Mouse (Mus musculus) hematopoietic multipotent progenitor cell, adult 10-12 weeks (in vitro differentiated cells): ENCODE results near the gene Rnf187. TPM values are rescaled to one million over a fixed set of nuclear protein-coding genes. Genes with fewer than 3 reads are reported as not detected.

Source experiments
- polyA plus RNA-seq: library from polyadenylated mRNA; stranded (reverse); fragments of >175 nt; gene quantifications from 2 replicates; pipeline ENCODE4 v1.2.3, GENCODE M21; 2012; ENCODE audit warnings: low replicate concordance

The Rnf187 gene
- polyA plus RNA-seq = 234 and 380 TPM in 2 replicates

GRCm38 (mm10) chr11:58938322-58939087 is at the start of gene Rnf187:
TSS of gene Rnf187 (minus strand) at chr11:58938916.

GRCm38 (mm10) chr11:58978027-58978705 is 39.5 kb upstream of the Rnf187 start, which contains the start of gene Trim11:
TSS of gene Trim11 (plus strand) at chr11:58978093.

GRCm38 (mm10) chr11:58954420-58955142 is 15.9 kb upstream of the Rnf187 start, which contains the start of the genes Hist3h2a and Trim17:
TSS of gene Hist3h2a (plus strand) at chr11:58954685.
TSS of gene Trim17 (plus strand) at chr11:58954685.

GRCm38 (mm10) chr11:58948542-58949479 is 10.1 kb upstream of the Rnf187 start, which contains the start of gene Hist3h2ba:
TSS of gene Hist3h2ba (plus strand) at chr11:58948920.

GRCm38 (mm10) chr11:58917745-58918366 is 20.9 kb downstream of the Rnf187 start, which contains the start of gene Btnl10:
TSS of gene Btnl10 (plus strand) at chr11:58917908.

GRCm38 (mm10) chr11:58903511-58904409 is 35.0 kb downstream of the Rnf187 start, which contains the start of gene Zfp39:
TSS of gene Zfp39 (minus strand) at chr11:58904225.

Other genes with a start within 250 kb of the Rnf187 start
- not detected in 2 replicates for gene Olfr319, start 239.8 kb downstream of the Rnf187 start, polyA plus RNA-seq
- not detected in 2 replicates for gene Olfr318, start 214.9 kb downstream of the Rnf187 start, polyA plus RNA-seq
- gene Olfr317, start 199.7 kb downstream of the Rnf187 start, polyA plus RNA-seq = not detected in 2 replicates
- 0.12 TPM in 1 of 2 replicates, not detected in the other for gene Olfr316, start 186.2 kb downstream of the Rnf187 start, polyA plus RNA-seq
- not detected in 2 replicates for gene Olfr315, start 165.7 kb downstream of the Rnf187 start, polyA plus RNA-seq
- not detected in 2 replicates for gene Olfr314, start 156.0 kb downstream of the Rnf187 start, polyA plus RNA-seq
- gene Fam183b, start 137.0 kb downstream of the Rnf187 start, polyA plus RNA-seq = not detected in 2 replicates
- not detected in 2 replicates for gene Olfr313, start 123.9 kb downstream of the Rnf187 start, polyA plus RNA-seq
- not detected in 2 replicates for gene Olfr312, start 109.7 kb downstream of the Rnf187 start, polyA plus RNA-seq
- not detected in 2 replicates for gene Olfr311, start 99.7 kb downstream of the Rnf187 start, polyA plus RNA-seq
- 0.66 and 2.4 TPM in 2 replicates for gene Gm12258, start 91.8 kb downstream of the Rnf187 start, polyA plus RNA-seq
- 0.34 and 0.92 TPM in 2 replicates for gene 2810021J22Rik, start 71.7 kb downstream of the Rnf187 start, polyA plus RNA-seq
- 0.98 and 1.1 TPM in 2 replicates for gene Zfp39, start 34.7 kb downstream of the Rnf187 start, polyA plus RNA-seq
- 0.17 and 21.0 TPM in 2 replicates for gene Btnl10, start 21.0 kb downstream of the Rnf187 start, polyA plus RNA-seq
- gene Hist3h2ba, start 10.0 kb upstream of the Rnf187 start, polyA plus RNA-seq = 9.7 and 14.2 TPM in 2 replicates
- 23.0 TPM in 1 of 2 replicates, not detected in the other for gene Hist3h2a, start 15.8 kb upstream of the Rnf187 start, polyA plus RNA-seq
- gene Trim17, start 15.8 kb upstream of the Rnf187 start, polyA plus RNA-seq = 0.25 and 8.9 TPM in 2 replicates
- 82.2 and 147 TPM in 2 replicates for gene Trim11, start 39.2 kb upstream of the Rnf187 start, polyA plus RNA-seq
- gene Obscn, start 197.5 kb upstream of the Rnf187 start, polyA plus RNA-seq = 0.40 and 1.8 TPM in 2 replicates
- 4.8 and 7.4 TPM in 2 replicates for gene Iba57, start 224.8 kb upstream of the Rnf187 start, polyA plus RNA-seq
- 0.08 and 0.10 TPM in 2 replicates for gene Gjc2, start 244.3 kb upstream of the Rnf187 start, polyA plus RNA-seq